Mouse (Mus musculus) CD4-positive, CD25-positive, alpha-beta regulatory T cell, adult 2 months (primary cell): ENCODE results near the gene Mcmbp.
"Not testable (repeated sequence)": the region's sequence is repeated elsewhere in the genome, so short reads cannot be mapped to it uniquely, and the experiment has no call there.

Experiments used
- DNase-seq: peaks from one replicate; pipeline ENCODE4 v3.0.0-alpha.2; 2012; ENCODE audit warnings: low read depth, low spot score

The Mcmbp gene

GRCm38 (mm10) chr7:128717991-128718390 lies 22.3 kb downstream of the Mcmbp start:
- DNase-seq: no peak

DNA sequence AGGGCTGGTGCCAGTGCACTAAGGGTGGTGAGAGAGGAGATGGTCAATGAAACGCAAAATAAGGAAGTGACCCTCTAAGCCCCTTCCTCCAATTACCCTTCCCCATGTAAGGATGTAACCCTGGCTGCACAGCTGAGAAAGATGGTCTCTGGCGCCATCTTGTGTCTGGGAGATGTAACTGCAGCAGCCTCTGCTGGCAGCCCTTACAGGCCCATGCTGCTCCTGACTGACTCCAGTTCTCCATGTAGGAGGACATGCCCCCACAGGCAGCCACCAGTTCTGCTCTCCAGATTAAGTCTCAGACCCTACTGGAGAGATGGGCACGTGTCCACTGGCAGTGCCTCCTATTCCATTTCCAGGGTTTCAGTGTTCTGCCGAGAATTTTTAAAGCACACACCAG lies 34.6 kb downstream of the Mcmbp start:
- peak; percentile 81 for DNase-seq

GRCm38 (mm10) chr7:128699959-128700358 lies 40.3 kb downstream of the Mcmbp start:
- DNase-seq: not testable (repeated sequence)

GRCm38 (mm10) chr7:128694848-128695247 lies 45.4 kb downstream of the Mcmbp start:
- no peak for DNase-seq

GRCm38 (mm10) chr7:128692163-128692562 lies 48.1 kb downstream of the Mcmbp start:
- no peak for DNase-seq

- peak; percentile 31 for DNase-seq
These were observed 49.5 kb downstream of the Mcmbp start for GRCm38 (mm10) chr7:128690796-128691195.

DNA sequence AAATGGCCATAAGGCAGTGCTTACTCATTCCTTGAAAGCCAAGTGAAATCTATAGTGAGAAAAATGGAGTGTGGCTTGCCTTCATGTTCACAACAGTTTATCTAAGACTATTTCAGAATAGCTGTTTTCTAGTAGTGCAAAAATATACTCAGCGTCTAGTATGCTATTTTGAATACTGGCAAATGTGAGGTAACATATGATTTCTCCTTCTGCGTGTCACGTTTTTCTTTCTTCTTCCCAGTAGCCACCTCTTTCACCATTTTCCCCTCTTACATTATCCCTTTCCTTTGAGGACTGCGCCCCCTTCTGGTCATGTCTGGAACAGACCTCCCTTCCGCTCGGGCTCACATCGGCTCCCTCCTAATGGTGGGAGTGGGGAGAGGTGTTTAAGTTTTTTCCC lies 50.2 kb downstream of the Mcmbp start:
- DNase-seq: peak; percentile 90

DNA sequence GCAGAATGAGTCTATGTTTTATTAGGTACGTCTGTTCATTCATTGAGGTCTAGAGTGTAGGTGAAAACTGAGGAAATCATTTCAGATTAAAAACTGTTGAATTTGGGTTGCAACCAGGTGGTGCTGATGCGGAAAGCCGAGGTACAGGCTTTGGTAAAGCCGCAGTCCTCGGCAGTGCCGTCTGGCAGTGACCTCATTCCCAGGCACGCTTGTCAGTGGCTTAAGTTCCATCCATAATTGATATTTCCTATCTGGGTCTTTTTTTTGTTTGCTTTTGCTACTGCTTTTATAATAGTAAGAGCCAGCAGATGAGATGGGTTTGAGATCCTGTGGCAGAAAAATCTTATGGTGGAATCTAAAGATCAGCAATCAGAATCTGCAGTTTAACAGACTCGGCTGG lies 50.9 kb downstream of the Mcmbp start:
- no peak for DNase-seq

GRCm38 (mm10) chr7:128687821-128688564 lies 52.3 kb downstream of the Mcmbp start:
- DNase-seq: peak; percentile 88

DNA sequence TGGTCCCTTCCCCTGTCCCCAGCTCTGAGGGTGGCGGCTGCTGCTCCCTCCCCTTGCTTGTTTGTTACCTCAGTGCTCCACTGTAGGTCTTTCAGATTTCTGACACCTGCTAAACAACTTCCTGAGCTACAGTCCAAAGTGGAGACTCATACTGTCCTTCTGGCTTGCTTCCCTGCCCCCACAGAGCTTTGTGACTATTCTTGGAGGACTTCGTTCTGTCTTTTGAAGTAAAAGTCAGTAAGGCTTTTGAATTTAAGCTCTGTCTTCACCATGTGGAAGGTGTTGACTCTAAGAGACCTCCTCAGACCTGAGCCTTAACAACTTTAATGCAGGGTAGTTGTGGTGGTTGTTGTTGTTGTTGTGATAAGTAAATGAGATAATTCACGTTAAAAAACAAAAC lies 61.7 kb downstream of the Mcmbp start:
- DNase-seq: no peak

GRCm38 (mm10) chr7:128672408-128673010 lies 67.8 kb downstream of the Mcmbp start:
- DNase-seq: no peak

DNA sequence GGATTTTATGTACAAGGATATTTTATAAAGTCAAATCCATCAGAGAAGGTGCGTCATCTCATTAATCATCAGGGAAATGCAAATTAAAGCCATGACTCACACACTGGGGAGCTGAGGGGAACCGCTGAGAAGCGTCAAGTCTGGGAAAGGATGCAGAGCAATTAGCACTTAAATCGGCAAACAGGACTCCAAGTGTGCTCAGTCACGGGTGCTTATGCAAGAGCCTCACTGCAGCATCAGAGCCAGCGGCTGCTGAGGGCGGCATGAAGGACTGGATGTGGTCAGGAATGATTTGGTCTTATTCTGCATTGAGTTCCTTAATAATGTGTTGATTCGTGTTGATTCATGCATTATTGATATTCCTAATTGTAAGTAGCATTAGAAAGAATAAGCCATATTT lies 68.3 kb downstream of the Mcmbp start:
- peak; percentile 15 for DNase-seq

DNA sequence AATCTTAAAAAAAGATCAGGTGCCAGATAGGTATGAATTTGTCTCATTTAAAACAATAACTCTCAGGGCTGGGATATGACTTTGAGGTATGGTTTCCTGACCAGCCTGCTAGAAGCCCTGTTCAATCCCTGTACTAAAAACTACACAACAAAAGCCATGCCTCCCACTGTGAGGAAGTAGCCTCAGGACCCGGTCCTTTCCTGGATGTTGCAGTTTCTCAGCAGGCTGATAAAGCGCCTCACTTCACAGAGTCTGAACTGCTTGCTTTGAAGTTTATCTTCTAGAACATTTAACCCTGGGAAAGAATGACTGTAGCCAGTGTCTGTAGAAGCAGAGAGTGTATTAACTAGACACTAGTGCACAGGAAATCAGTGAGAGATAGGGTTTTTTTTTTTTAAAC lies 71.5 kb downstream of the Mcmbp start:
- peak; percentile 26 for DNase-seq

DNA sequence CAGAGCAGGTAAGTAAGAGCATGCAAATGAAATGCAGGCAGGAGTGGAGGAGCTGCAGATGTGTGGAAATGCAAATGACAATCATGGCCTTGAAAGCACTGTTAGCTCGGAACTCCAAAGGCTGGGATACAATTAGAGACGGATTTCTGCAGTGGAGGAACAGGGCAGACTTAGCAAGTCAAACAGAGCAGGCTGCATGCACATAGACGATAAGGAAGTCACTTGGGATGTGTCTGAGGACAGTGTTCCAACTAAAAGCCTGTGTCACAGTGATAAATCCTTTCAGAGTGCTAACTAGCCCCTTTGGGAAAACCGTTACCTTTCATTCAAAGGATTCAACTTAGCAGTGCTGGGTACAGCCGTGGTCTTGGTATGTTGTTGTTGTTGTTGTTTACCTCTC lies 72.5 kb downstream of the Mcmbp start:
- no peak for DNase-seq

- DNase-seq: no peak
These were observed 75.4 kb downstream of the Mcmbp start for GRCm38 (mm10) chr7:128664861-128665377.

DNA sequence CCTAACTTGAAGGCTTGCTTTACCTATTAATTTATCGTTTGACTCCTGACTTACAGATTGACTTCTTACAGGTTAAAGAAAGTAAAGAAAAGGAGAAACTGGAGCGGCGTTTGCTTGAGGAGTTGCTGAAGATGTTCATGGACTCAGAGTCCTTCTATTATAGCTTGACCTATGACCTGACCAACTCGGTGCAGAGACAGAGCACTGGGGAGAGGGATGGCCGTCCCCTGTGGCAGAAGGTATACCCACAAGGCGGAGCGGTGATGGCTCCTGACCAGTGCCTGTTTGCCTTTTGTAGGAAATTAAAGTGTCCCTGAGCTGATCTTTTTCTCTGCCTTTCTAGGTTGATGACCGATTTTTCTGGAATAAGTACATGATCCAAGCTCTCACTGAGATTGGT lies 76.4 kb downstream of the Mcmbp start:
- DNase-seq: no peak

DNA sequence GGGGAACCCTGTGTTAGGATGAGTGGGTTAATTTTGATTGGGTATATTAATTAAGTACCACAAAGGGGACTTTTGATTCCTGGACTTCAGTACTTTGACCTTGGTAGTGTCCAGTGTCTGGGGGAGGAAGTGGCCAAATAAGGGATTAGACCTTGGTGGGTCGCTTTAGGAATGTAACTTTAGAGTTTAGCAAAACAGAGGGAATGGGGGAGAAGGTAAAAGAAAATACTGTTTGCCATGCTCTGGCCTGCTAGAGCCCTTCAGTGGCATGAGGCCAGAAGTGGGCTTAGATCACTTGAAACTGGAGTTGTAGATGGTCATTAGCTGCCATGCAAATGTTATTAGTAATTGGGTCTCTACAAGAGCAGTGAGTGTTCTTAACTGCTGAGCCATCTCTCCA lies 83.3 kb downstream of the Mcmbp start:
- DNase-seq: no peak
